Mouse (Mus musculus) B cell, adult 2 months (primary cell): Measurements from ENCODE around the gene Hspa12b.

ENCODE experiments used
- DNase-seq, 2 experiments: peaks; one replicate each; pipeline ENCODE4 v3.0.0; 2022

The Hspa12b gene

GRCm38 (mm10) chr2:131186771-131187601 is 59.9 kb downstream of the Hspa12b start, which contains the start of the genes Cdc25b and Spef1:
Cdc25b (plus strand) TSS chr2:131186949.
Spef1 (minus strand) TSS chr2:131187282.
- peak; percentile 91 to 92 for DNase-seq

GRCm38 (mm10) chr2:131187602-131187922 is 60.5 kb downstream of the Hspa12b start:
- DNase-seq = no peak

- DNase-seq = no peak
Measured at GRCm38 (mm10) chr2:131188311-131188710, 61.2 kb downstream of the Hspa12b start.

GRCm38 (mm10) chr2:131189521-131190309 is 62.6 kb downstream of the Hspa12b start:
- peak; percentile 26 to 35 for DNase-seq

- peak; percentile 64 to 68 for DNase-seq
Measured at GRCm38 (mm10) chr2:131190344-131191004, 63.4 kb downstream of the Hspa12b start.

- DNase-seq = no peak
Measured at GRCm38 (mm10) chr2:131191005-131191390, 63.9 kb downstream of the Hspa12b start.
